Mouse (Mus musculus): ENCODE data around the gene Nid2.

Gene Nid2

GRCm38 (mm10) chr14:19744876-19745275 lies 6.2 kb upstream of the Nid2 start:
- DNase-seq (ENCODE audit: low read depth, low spot score) = no peak

- DNase-seq (ENCODE audit: low read depth, low spot score) = no peak
These were observed 4.8 kb upstream of the Nid2 start for GRCm38 (mm10) chr14:19746232-19746631.

GRCm38 (mm10) chr14:19746731-19747130 lies 4.3 kb upstream of the Nid2 start:
- no peak for DNase-seq (ENCODE audit: low read depth, low spot score)

GRCm38 (mm10) chr14:19749743-19750142 lies 1.3 kb upstream of the Nid2 start:
- no peak for DNase-seq (ENCODE audit: low read depth, low spot score)

- no peak for DNase-seq (ENCODE audit: low read depth, low spot score)
These were observed 547 bp upstream of the Nid2 start for GRCm38 (mm10) chr14:19750411-19751024.

GRCm38 (mm10) chr14:19752276-19752675 lies 1.2 kb downstream of the Nid2 start:
- no peak for DNase-seq (ENCODE audit: low read depth, low spot score)

- no peak for DNase-seq (ENCODE audit: low read depth, low spot score)
These were observed 8.5 kb downstream of the Nid2 start for GRCm38 (mm10) chr14:19759277-19760193.

- DNase-seq (ENCODE audit: low read depth, low spot score) = no peak
These were observed 9.7 kb downstream of the Nid2 start for GRCm38 (mm10) chr14:19760721-19761120.

GRCm38 (mm10) chr14:19762014-19762413 lies 10.9 kb downstream of the Nid2 start:
- no peak for DNase-seq (ENCODE audit: low read depth, low spot score)

- DNase-seq (ENCODE audit: low read depth, low spot score) = no peak
These were observed 12.5 kb downstream of the Nid2 start for GRCm38 (mm10) chr14:19763527-19763926.

GRCm38 (mm10) chr14:19764331-19764730 lies 13.3 kb downstream of the Nid2 start:
- no peak for DNase-seq (ENCODE audit: low read depth, low spot score)

- DNase-seq (ENCODE audit: low read depth, low spot score) = no peak
These were observed 14.7 kb downstream of the Nid2 start for GRCm38 (mm10) chr14:19765539-19766379.

GRCm38 (mm10) chr14:19766380-19766649 lies 15.2 kb downstream of the Nid2 start:
- no peak for DNase-seq (ENCODE audit: low read depth, low spot score)

- no peak for DNase-seq (ENCODE audit: low read depth, low spot score)
These were observed 17.6 kb downstream of the Nid2 start for GRCm38 (mm10) chr14:19768648-19769047.

- no peak for DNase-seq (ENCODE audit: low read depth, low spot score)
These were observed 18.6 kb downstream of the Nid2 start for GRCm38 (mm10) chr14:19769441-19770200.

- DNase-seq (ENCODE audit: low read depth, low spot score) = peak; percentile 61
These were observed 20.1 kb downstream of the Nid2 start for GRCm38 (mm10) chr14:19771173-19771572.

- no peak for DNase-seq (ENCODE audit: low read depth, low spot score)
These were observed 23.1 kb downstream of the Nid2 start for GRCm38 (mm10) chr14:19774036-19774628.

- DNase-seq (ENCODE audit: low read depth, low spot score) = no peak
These were observed 24.4 kb downstream of the Nid2 start for GRCm38 (mm10) chr14:19775491-19775890.

GRCm38 (mm10) chr14:19776179-19776578 lies 25.1 kb downstream of the Nid2 start:
- no peak for DNase-seq (ENCODE audit: low read depth, low spot score)

GRCm38 (mm10) chr14:19776890-19777289 lies 25.8 kb downstream of the Nid2 start:
- no peak for DNase-seq (ENCODE audit: low read depth, low spot score)

GRCm38 (mm10) chr14:19777365-19777764 lies 26.3 kb downstream of the Nid2 start:
- DNase-seq (ENCODE audit: low read depth, low spot score) = no peak

All from CD4-positive helper T cell, adult 2 months (primary cell).